Mouse (Mus musculus): ENCODE measurements around the gene Pakap.

DNA sequence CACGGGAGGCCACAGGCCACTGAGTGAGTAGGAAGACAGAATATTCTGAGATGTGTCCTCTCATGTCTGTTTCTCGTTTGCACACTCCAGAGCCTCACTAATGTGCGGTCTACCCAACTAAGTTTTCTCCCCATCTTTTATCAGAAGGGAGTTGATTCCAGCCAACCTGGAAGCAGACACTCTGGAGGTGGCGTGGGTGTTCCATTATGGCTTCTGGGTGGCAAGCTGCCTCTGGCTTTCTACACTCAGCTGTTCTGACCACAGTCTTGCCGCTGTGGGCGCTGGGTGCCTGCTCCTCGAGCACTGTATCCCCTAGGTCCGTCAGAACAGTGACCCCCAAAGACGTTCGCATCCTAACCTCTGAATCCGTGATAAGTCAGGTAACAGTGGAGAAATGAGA, 115.0 kb downstream of the Pakap start:
- TF ChIP-seq CTCF (IDR thresholded peaks at IDR 0.05; ENCODE audit: borderline replicate concordance, insufficient read depth, low read depth, low read length) (no peak), POLR2A (IDR thresholded peaks at IDR 0.05; ENCODE audit: borderline replicate concordance, insufficient read depth, low read length) (no peak)

Measured in cerebellum, adult 2 months (tissue).